Mouse (Mus musculus) c-Kit-negative CD71-positive TER-119-positive erythroid progenitor cells, embryonic 14.5 days (primary cell): ENCODE results near the gene Atg10.
"Not testable (repeated sequence)": the region's sequence is repeated elsewhere in the genome, so short reads cannot be mapped to it uniquely, and the experiment has no call there.

Source experiments
- DNase-seq: peaks from one replicate; pipeline ENCODE4 v3.0.0-alpha.2; 2013; ENCODE audit warnings: low read depth, low spot score

Atg10 gene

DNA sequence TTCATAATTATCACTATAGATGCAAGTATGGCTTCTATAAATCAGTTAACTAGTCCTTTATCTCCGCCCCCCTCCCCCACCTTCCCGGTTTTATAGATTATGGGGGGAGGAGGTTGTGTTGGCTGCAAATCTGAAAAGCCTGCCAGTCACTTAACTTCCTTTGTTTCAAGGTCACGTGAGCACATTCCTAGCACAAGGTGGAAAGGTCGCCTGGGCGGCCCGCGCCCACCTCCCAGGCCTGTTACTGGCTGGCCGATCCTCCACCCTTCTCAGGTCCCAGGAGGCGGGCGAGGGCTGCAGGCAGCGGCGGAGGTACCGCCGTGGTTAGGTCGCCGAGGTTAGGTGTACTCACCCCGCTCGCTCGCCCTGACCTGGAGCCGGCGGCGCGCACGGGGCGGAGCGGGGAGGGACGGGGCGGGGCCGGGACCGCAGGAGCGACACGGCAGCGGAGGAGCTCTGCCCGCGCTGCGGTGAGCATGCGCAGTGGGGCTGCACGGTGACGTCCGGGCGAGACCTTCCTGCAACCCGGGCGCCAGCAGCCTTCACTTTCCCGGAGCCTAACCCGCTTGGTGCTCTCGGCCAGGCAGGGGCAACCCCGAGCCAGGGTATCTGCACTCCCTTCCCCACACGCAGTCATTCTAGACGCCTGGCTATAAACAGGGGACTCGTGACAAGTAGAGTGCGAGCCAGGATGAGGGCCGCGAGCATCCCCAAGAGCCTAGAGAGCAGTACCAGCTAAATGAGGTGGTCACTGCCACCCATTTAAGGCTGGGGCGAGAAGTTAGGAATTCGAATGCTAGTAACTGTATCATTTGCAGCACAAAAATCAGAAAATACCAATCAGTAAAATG is at the start of gene Atg10:
Gene Atg10, minus strand, starts transcription at position 382 of the 851 bp plus-strand sequence.
- DNase-seq, result peak; percentile 84

DNA sequence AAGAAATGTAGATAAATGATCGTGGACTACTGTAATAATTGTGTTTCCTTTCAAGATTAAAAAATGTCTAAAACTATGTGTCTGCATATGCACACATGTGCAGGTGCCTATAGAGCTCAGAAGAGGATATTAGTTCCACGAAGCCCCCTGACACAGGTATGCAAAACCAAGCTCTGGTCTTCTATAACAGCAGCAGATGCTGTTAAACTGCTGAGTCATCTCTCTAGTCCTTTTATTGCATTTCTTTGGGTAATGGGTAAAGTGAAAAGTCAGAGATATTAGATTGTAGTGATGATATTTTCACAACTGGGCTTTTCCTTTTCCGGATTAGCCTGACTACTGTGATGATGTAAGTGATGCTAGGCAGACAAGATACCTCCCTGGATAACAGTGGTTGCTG is 28.6 kb upstream of the Atg10 start:
- no peak for DNase-seq

DNA sequence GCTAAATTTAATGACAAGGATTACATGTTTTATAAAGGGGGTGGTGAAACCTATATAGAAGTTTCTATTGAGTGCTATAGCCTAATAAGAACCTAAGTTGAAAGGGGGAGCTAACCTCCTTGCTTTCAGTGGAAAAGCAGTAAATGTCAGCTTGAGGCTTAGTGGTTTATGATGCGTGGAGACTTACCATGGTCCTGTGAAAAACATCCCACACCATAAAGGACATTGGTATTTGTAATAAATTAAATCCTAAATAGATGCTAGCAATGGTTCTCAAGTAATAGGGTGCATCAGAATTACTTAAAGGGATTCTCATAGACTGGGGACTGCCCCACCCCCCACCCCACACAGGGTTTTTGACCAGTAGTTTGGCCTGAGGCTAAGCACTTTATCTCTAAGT is 27.9 kb upstream of the Atg10 start:
- DNase-seq, result no peak

DNA sequence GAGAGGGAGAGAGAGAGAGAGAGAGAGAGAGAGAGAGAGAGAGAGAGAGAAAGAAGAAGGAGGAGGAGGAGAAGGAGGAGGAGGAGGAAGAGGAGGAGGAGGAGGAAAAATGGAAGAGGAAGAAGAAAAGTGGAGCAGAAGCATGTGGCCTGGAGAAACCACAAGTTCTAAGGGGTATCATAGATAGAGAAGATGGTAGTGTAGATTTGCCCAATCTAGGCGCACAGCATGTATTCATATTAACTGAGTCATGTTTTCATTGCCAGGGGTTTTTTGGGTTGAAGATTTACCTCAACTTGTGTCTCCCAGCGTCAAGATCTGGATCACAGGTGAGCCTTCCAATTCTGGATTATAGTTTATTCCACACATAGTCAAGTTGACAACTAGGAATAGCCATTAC is 26.3 kb upstream of the Atg10 start:
- not testable (repeated sequence) for DNase-seq

DNA sequence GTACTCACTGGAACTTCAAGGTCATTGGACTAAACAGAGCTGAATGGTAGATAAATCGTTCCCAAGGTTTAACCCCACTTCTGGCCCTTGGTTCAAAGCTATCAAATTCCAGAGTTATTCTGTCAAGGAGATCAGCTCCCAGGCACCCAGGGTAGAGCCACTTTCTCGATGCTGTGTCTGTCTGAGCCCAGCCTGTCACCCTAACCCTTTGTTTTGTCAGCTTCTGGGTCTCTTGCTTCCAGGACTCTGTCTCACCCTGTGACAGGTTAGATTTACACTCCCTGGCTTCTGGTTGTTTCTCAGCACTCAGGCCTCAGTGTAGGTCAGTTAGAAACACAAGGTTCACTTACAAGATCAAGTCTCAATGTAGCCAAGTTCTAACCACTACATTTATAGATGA is 22.7 kb upstream of the Atg10 start:
- DNase-seq, result no peak

DNA sequence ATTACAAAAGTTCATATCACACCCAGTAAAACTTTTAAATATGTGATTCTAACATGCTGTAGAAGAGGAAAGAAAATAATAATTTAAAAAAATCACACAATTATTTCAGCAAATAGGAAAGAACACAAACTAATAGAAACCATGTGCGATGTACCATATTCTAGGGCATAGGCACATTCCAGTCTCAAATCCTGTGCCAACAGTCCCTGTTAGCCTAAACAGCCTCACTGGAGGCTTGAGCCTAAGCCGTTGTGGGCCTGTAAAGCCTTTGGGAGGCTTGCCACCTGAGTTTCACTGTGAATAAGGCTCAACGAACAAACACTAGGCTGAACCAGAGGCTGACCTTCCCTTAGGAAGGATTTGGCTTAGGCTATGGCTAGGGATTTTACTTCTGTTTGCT is 14.2 kb upstream of the Atg10 start:
- DNase-seq, result no peak

DNA sequence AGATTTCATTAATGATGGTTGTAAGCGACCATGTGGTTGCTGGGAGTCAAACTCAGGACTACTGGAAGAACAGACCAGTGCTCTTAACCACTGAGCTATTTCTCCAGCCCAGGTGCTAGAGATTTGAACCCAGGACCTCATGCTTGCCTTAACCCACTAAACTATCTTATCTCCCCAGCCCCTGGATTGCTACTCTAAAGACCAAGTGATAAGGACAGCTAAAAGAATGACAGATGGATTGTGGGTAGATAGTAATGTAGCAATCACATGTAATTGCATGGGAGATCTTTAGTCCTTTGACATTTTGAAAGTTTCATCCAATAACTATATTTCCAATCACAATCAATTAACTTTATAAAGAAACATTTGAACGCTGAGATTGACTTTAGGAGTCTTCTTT is 13.1 kb upstream of the Atg10 start:
- no peak for DNase-seq

DNA sequence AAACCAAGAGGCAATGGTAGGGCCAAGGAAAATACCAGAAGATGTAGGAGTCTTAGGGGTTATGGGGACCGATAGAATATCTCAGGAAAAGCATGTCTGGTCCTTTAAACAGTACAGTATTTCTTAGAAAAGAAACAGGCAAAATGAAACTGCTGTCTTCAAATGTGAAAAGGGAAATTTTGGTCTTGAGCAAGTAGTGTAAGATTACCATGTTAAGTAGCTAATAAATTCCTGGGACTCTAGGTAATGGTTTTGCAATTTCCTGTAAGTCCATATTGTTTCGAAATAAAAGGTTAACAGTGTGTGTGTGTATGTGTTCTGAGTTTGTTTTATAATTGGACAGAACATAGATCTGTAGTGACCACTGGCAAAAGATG is 658 bp upstream of the Atg10 start:
- DNase-seq, result no peak

DNA sequence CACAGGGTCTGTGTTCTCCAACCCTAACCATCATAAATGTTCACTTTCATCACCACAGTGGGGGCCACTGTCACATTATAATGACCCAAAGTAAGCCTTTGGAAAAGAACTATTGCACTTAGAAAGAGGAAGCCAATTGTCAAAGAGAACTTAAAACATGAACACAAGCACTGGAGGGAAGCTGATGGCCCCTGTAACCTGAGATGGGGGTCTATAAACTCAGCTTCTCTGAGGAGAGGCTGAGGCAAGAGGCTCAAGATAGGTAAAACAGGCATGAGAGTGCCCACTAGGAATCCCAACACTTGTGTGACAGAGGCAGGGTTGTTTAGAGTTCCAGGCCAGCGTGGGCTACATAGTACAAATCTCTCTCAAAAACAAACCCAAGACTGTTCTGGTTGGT is 705 bp downstream of the Atg10 start:
- DNase-seq, result no peak

DNA sequence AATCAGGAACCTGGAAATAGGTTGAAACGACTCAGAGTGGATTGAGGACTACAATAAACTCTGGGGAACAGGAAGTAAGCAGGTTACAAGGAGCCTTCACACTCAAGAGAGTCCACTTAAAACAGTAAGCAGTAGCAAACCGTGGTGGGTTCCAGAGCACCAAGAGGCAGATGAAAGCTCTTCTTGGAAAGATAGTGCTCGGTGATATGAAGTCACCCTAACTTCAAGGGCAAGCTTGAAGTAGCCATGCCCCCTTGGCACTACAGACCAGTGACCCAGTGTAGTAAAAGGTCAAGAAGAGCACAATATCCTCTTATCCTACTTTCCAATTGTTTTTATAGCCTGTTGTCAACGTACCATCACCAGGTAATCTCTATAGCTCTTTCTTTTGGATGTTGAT is 2.1 kb downstream of the Atg10 start:
- DNase-seq, result no peak

DNA sequence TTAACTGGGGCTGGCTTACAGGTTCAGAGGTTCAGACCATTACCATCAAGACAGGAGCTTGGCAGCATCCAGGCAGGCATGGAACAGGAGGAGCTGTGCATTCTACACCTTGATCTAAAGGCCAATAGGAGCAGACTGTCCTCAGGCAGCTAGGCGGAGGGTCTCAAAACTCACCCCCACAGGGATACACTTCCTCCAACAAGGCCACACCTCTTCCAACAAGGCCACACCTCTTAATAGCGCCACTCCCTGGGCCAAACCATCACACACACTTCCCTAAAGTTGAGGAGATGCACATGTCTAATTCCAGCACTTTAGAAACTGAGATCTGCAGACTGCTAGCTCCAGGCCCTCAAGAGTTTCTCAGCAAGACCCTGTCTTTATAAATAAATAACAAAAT is 6.1 kb downstream of the Atg10 start:
- no peak for DNase-seq

DNA sequence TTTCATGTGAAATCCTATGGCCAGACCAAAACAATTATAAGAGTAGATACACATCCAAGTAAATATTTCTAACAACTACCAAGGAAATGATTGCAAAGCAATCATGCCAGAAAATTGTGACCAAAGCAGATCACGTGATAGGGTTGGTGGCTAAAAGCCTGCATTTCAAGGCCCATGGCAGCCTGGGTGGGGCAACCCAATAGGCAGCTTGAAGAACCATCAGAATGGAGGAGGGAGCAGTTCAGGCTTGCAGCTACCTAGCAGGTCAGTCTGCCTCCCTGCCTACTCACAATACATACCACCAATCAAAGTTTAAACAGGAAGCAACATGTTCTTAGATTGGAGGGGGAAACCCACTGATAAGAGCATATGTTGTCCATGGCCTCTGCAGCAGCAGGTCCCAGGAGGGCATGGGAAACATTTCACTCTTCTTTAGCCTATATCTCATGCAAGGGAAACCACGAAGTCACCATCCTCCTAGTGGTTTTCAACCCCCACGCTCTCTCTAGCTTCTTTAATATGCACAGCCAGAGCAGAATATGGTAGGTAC is 7.0 kb downstream of the Atg10 start:
- DNase-seq, result no peak

DNA sequence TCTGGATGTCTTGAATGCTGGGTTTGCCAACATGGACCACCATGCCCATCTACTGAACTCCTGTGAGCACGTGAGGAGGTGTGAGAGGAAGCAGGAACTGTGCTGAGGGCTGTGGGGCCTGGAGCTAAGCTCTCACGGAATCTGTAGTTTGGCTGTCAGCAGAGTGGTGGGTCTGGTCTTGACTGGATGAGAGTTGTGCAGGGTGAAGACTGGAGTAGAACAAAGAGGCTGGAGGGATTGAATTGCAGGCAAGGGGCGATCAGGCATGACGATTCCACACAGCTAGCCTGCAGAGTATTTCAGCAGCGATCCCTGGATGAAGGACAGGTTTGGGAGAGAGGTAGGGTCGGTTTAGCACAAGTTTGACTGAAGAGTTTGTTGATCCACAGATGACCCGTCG is 10.8 kb downstream of the Atg10 start:
- no peak for DNase-seq

DNA sequence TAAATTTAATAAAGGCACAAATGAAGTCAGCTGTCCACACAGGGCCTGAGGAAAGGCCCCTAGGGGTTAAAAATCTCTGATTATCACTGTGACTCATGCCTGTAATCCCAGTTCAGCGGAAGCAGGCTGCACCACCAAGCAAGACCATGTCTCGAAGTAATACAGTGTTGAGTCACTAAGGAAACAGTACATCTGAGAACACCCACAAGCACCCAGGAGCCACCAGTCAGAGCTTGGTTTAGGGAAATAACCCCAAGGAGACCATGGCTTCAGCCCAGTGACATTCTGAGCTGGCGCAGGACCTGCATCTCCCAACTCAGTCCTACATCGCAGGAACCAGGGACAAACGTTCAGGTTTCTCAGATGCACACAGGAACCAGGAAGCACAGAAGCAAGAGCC is 17.5 kb downstream of the Atg10 start:
- no peak for DNase-seq

DNA sequence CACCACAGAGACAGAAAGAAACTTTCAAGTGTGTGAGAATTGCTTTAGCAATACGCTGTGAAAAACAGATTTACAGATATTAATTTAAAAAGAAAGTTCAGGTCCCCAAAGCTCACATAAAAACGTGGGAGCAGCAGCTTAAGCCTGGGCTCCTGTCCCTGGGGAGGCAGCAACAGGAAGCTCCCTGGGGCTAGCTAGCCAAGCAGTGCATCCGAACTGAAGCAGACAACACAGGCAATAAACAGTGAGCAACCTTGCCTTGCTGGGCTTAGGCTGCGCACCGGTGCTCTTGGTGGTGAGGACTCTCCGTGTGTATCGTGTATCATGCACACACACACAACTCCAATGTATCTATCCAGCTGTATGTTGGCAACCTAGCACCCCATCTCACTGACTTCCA is 21.2 kb downstream of the Atg10 start:
- no peak for DNase-seq

DNA sequence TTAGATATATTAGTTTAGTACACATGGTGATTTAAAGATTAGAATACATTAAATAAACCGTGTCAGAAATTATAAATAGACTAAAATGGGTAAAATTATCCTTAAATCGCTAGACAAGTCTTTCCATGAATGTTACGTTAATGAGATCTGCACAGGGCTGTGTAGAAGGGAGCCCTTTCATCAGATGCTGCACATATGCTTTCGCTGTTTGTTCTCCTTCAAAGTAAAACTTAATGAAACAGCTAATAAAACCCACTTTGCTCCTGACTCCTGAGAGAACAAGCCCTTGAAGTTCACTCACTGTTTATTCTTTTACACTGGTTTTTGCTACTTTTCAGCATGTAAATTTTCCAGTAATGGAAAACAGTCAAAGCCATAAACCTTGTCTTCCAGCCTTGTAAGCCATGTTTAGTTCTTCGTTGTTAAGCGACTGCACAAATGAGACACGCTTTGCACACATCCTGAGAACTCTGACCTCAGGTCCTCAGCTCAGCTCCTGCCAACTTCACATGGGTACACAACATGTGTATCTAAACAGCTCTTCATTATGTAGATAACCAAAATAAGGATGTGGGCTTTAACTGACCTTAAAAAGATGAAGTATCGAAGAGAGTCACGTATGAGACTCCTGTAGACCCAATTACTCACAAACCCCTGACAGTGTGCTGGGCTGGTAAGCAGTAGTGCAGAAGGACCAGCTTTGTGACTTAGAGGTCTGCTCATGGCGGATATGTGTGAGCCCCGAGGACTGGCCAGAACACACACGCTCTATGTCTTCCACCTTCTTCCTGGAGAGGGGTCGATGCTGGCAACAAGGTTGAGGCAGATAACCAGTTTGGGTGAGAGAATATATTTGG is 36.2 kb downstream of the Atg10 start:
- DNase-seq, result no peak

DNA sequence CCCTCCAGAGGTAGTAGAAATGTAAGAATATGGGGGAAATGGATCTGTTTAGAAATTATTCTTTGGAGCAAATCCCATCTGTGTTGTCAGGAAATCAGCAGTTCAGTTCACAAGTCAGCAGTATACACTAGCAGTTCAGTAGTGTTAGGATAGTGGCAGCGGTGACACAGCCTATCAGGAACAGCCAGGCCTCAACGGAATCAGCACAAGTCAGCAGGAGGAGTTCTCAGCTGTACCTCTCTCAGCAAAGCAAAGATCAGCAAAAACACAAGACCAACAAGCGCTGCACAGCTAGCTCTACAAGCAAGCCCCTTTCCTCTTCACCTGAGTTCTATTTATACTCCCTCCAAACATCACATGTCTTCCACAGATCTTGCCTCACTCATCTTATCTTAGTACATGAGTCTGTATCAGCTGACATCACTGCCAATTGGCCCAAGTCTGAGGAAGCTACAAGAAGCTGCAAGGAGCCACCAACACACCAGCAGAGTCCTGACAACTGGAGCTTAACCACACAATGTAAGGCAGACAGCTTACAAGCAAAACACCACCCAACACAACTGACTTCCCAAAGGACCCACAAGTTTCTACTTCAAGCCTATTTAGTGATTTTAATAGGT is 38.4 kb downstream of the Atg10 start:
- DNase-seq, result no peak

DNA sequence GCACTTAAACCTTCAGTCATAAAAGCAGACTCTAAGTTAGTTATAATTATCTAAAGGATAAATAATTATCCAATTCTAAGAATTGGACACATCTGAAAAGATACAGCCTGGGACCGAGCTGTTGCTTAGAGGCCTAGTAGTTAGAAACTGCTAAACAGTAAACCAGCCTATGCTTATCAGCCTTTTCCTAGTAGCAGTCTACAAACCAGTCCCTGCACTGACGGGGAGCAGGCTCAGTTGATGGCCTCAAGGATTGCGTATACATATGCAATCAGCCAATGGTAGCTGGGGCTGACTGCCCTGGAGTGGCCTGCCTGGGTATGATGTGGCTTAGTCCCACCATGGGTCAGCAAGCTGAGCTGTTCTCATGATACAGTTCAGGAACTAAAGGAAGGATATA is 39.5 kb downstream of the Atg10 start:
- no peak for DNase-seq

DNA sequence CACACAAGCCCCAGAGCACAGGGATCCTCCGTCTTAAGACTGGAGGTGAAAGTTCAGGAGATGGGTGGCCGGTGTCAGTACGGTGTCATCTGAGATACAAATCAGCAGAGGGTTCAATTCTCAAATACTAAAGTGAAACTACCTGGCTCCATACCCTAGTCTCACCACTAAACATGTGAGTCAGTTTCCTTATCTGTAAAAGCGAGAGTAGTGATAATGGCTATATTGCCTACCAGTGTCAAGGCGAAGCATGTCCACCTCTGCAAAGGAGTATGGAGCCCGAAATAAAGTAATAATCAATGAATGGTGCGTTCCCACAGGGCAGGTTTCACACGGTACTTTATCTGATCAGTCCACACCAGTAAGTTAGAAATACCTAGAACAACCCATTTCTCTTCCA is 43.4 kb downstream of the Atg10 start:
- DNase-seq, result no peak

DNA sequence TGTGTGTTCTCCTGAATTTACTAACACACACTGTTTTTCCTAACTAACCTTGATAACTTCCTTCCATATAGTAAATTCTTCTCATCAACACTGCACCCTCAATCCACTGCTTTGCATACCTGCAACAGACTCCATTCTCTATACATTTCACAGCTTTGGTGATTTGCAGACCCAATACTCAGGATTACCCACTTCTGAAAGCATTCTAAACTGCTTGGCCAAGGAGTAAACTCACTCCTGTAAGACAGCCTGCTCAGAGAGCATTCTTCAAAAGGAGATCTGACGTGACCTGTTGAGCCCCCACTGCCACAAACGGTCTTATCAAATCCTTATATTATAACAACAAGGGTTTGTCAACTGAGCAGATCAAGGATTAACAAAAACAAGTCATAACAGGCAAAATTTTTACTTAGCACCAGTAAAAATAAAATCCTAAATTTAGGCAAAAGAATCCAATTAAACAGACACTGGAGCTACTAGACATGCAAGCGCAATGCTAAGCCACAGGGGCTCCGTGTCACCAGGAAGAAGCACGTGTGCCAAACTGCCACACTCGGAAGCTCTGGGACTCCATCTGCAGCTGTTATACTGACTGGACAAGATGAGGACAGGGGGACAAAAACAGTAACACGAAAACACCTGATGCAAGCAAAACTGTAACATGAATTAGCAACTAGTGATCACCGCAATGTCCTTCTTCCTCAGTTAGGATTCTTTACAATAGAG is 44.4 kb downstream of the Atg10 start:
- DNase-seq, result no peak

DNA sequence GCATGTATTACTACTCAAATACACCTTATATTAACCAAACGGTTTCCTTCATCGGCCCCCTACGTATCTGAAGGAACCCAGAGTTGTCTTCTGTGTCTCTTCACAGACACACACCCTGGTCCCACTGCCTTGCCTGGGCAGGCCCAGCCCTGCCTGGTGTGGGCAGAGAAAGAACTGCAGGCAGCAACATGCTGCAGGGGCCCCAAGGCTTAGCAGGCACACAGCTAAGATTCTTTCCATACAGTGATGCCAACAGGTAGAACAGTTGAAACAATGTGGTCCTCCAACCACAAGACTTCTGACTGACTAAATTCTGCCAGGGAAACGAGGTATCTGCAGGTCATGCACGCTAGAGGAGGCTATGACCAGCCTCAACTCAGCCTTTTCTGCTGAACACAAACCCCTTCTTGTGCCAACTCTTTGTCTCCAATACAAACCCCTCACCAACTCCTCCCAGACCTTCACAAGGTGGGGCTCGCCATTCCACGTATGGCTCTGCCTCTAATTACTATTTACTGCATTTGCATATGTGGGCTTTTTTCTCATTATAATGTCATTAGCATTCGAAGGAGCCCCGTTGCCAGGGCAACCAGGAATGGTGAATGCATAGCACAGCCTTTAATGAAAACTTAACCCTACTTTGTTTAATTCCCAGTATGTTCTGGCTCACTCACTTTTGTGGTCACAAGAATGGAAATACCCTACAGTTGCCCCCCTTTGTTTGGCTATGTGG is 45.2 kb downstream of the Atg10 start:
- DNase-seq, result no peak
